Mouse (Mus musculus) cerebral cortex, adult 2 months (tissue): ENCODE results near the gene Znfx1.

Experiments used
- WGBS: fragments of 180-500 bp; shearing (Covaris S2); methylation state at CpG from one replicate; pipeline ENCODE4 v1.1.7; 2018; 5-methylcytosine and 5-hydroxymethylcytosine counted together

Znfx1 gene

DNA sequence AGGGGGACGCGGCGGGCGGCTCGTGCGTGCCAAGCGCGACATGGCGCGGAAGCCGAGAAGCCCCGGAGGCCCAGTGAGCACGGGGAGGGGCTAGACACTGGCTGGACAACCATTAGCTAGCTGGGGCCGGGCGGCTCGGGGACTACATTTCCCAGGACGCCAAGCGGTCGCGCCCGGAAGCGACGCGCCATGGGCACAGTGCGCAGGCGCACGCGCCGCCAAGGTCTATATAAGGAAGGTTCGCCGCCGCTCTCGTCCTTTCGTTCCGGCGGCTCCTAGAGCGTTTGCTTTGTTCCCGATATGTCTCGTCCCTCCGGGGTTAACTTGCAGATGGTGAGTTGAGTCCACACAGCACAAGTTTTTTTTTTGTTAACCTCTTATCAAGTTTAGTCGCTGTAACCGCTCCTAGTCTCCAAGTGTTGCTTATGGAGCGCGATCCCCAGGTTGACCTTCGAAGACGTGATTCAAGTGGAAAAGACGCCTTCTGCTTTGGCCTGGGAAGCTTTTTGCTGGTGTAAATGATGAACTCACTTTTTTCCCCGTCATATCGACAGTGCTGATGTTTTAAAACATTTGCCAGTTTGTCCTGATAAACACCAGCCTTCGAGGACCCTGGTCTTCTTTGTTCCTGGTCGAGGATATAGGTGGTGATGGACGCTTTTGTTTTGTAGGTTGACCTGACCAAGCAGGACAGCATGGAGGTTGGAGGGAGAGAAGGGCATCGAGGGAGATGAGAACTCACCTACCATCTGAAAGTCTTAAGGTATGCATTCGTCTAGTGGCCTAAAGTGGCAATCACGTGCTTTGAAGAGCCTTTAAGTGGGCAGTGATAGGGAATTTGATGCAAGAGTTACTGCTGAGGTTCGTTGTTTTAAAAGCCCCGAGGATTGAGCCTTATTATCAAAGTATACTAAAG lies at the start of gene Znfx1:
TSS of gene Znfx1 (minus strand) at position 51 of the 916 bp plus-strand sequence.
- 1% methylated on average over 57 of the region's 57 CpGs for WGBS

DNA sequence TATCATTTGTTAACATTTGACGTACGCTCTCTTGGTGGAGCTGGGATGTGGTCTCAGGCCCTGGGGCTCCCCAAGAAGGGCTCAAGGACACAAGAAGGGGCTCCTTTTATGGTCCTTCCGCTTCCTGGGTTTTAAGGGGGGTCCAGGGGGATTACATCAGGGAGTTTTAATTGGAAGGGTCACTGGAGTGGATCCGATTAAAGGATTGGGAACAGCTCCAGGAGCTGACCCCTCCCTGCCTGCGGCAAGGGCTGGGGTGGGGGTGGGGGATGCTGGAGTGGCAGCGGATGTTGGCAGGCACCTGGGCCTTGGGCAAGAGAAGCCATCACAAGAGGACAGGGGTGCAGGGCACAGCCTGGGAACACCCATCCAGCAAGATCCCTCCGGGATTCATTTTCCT lies 49.4 kb upstream of the Znfx1 start:
- 25% methylated on average over 7 of the region's 7 CpGs for WGBS

DNA sequence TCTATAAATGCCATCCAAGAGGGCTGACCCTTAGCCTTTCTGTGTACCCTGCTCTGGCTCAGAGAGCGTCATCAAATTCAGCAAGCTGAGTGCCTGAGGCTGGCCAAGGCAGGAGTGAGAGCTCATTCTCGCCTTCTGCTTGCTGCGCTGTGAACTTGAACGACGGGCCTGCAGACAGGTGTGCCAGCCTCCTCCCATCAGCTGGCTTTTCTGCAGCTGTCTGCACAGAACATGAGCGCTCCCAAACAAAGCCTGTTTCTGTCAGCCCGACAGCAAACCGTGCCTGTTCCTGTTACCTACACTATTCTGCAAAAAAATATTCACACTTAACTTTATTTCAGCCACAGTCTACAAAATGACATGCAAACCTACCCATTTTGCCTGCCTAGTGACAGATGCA lies 46.7 kb upstream of the Znfx1 start:
- 60% methylated on average over 8 of the region's 8 CpGs for WGBS

DNA sequence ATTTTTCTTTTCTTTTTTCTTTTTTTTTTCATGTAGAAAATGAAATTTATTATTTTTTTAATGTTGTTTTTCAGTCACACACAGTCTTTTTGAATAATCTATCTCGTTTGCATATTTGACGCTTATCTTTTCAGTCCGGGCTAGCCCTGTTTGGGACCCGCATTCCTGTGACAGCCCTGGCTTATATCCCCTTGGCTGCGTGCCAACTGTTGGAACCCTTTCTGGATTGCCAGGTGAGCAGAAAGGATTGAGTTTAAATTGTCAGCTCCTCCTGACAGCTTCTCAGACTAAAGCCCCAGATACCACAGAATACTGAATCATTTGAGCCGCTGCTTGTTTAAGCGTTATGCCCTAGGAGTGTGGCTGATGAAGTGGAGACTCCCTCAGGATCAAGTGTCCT lies 40.7 kb upstream of the Znfx1 start:
- WGBS: 59% methylated on average over 7 of the region's 7 CpGs

DNA sequence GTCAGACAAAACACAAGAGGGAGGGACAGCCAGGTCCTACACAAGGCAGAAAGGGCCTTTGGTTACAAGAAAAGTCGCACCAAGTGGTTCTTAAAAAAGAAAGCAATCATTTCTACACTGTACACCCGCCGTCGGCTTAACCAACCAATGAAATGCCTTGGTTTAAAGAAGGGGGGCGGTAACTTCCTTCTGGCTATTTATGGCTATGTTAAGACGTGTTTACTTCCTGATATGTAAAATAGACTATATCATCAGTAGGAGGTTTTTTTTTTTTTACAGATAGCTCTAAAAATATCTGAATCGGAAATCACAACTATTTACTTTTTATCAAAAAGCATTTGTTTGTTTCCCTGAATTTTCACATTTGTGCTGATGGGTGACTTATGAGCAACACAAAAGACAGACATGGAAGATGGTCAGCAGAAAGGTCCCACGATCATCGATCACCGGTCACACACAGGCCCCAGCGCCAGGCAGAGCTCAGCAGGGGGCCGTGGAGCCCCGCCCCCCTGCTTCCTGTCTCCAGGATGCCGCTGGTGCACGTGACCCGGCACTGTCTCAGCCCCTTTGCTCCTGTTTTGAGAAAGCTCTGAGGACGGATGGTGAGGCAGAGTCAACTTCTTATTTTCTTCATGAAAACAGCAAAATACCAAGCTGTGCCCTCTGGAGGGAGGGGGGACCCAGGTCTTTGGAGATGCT lies 39.1 kb upstream of the Znfx1 start:
- 61% methylated on average over 17 of the region's 17 CpGs for WGBS

DNA sequence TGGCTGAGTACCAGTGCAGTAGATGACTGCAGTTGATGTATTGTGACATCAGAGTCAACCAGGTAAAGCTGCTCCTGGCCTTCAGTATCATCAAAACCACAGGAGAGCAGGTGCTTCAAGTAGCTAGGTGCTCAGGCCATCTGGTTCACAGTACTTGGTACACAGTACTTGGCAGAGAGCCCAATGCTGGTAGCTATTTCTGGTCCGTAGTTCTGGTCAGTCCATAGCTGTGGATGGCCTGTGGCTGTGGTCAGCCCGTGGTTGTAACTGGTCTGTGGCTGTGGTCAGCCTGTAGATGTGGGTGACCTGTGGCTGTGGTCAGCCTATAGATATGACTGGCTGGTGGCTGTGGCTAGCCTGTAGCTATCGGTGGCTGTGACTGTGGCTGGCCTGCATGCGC lies 31.9 kb upstream of the Znfx1 start:
- WGBS: 82% methylated on average over 4 of the region's 4 CpGs

DNA sequence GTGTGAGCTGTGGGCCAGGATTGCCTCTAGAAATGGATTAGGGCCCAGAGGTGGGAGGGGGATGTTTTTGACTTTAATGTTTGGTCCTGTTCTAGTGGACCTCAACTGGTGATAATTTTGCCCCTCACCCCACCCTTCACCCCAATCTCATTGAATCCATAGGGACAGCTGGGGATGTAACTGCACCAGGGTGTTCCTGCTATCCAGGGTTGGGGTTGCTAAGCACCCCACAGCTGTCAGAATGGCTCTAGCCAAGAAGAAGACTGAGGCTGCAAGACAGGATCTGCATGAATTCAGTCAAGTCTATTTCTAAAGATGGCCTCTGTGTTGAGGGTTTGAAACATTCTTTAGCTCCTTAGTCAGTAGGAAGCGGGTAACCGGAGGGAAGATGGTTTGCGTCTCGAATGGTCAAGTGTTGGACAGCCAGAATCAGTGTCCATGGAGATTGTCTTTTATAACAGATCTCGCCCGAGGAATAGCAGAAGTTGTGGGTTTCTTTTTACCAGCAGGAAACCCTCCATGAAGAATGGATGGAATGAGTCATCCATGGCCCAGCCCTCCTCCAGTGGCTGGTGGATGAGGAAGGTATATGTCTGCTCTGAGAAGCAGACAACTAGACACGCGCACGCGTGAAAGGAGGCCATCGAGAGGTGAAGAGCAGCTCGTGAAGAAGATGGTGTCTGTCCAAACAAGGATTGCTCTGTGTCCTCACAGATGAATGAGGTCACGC lies 30.5 kb upstream of the Znfx1 start:
- 64% methylated on average over 13 of the region's 13 CpGs for WGBS

DNA sequence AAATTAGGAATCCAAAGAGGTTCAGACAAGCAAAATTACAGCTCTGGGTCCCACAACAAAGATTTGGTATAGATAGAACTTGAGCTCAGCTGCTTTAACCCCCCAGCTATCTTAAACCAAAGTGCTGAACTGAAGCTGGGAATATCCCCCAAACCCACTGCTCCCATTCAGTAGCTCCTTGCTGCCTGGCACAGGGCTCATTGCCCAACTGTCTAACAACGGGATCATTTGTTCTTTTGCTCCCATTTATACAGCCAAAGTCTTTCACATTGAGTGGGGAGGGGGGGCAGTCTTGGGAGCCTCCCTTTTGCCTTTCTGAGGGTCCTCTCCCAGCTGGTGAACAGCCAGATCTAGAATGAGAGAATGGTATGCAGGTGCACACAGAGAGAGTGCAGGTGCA lies 27.5 kb upstream of the Znfx1 start:
- 28% methylated on average over 1 of the region's 1 CpGs for WGBS

DNA sequence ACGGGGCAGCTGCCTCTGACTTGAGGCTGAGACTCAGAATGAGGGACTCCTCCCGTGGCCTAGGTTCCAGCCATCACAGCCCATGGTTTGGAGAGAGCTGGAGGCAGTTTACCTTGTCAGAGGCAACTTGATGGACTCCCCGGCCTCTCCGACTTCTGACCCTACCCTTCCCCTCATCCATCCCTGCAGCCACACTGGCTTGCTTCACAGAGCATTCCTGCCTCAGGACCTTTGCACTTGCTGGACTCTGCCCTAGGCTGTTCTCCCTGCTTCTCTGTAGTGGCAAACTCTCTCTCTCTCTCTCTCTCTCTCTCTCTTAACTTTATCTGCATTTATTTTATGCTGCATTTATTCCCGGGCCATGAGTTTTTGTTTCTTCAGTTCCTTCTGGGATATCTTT lies 24.0 kb upstream of the Znfx1 start:
- WGBS: 80% methylated on average over 5 of the region's 5 CpGs

DNA sequence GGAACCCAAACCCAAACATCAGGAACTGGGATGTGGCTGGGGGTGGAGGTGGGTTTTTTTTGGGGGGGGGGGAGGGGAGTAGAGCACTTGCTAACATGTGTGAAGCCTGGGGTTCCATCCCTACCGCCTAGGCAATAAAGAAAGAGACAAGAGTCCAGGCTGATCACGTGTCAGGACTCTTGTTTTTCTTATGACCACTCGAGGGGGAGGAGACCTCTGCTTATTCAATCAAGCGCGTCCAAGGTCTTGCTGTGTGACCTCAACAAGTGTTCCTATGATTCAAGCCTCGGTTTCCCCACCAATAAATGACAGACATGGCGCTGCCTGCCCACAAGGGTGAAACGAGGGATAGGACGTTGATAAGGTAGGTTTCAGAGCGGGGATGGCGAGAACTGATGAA lies 23.3 kb upstream of the Znfx1 start:
- 83% methylated on average over 11 of the region's 11 CpGs for WGBS

DNA sequence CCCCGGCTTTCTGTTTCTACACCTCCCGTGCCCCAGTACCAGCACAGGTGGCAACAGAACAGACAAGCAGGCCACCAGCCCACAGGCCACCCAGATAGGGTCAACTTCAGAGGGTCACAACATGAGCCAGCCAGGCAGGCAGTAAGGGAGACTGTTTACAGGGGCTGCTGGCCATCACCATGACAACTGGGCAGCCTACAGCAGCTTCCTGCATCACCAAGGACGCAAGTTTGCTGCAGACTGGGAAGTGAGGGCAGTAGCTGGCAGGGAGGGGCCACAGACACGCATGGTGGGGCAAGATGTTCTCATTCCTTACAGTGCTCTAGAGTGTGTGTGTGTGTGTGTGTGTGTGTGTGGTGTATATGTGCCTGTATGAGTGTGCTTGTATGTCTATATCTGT lies 18.8 kb upstream of the Znfx1 start:
- WGBS: 22% methylated on average over 4 of the region's 4 CpGs

DNA sequence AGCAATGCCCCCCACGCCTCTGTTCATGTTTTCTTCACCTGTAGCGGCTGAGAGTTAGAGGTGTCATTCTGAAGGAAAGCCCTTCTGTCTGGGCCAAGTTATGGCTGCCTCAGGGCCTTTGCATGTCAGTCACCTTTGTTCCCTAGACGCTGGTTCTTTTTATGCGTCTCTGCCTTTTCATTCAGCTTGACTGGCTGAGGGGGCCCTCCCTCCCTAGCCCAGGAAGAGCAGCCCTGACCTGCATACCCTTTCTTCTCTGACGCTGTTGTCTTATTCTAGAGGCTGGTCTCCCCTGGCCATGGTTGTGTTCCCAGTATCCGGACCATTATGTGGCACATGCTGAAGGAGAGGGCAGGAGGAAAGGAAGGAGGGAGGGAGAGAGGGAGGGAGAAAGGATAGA lies 18.3 kb upstream of the Znfx1 start:
- 73% methylated on average over 6 of the region's 6 CpGs for WGBS

DNA sequence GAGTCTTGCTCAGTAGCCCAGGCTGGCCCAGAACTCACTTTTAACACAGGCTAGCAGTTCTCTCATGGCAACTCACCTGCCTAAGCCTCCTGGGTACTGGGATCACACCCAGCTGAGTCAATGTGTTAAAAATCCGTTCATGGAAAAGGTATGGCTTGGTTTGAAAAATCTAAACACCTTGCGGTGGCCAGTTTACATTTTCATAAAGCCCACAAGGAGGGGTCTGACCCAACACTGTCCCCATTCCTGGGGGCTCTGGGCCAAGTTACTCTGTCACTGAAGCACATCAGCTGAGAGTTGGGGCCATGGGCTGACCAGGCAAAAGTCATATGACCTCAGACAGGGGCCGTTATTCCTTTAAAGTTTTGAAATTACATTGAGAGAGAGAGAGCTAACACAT lies 17.6 kb upstream of the Znfx1 start:
- WGBS: 73% methylated on average over 3 of the region's 3 CpGs

DNA sequence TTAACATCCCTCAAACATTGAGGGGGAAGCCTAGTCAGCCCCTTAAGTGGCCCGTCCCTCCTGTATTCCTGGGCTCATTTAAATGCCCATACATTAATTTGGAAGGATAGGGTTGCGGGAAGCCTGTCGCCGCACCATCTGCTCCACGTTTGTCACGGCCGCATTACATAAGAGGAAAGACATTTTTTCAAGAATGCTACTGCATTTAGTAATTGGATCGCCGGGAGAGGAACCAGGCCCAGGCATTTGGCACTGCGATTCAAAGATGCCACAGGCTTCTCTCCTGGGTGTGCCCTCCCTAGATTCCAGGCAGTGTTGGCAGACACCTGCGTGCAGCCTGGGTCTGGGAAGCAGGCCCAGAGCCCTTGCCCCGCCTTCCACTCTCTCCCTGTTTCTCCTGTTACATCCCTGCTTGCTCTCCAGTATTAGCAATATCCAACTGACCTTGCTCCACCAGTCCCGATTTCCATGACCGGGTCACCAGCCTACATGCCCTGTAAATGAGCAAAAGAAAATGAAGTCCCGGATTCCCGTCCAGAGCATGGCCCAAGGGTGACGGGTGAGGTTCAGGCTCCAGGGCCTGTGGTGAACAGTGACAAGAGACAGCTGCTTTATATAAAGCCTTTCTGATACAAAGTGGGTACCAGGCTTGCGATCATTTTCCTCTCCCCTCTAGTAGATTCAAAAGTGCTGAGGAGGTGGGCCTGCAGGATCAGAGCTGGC lies 16.9 kb upstream of the Znfx1 start:
- 34% methylated on average over 18 of the region's 18 CpGs for whole genome bisulfite sequencing

DNA sequence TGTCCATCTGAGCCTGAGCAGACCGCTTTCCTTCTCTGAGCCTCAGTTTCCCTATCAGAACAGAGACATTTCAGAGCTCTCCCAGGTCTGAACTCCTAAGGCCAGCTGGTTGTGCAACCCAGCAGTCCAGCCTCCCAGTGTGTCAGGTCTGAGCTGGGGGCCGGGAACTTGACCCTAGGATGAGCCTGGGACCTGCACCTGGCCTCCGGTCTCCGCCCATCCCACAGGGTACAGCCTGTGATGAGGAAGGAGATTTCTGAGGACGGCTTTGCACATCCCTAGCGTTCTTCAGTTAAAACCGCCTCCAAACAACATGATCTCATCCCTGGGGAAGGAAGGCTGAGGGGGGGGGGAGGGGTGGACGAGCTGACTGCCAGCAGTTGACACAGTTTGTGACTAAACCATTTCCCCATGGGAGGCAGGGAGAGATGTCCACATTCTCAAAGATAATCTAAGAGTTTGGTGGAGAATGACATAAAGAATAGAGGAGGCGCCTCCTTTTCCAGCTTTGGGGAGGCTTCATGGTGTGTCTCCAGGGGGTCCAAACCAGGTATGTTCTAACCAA lies 16.2 kb upstream of the Znfx1 start:
- 28% methylated on average over 9 of the region's 9 CpGs for WGBS

DNA sequence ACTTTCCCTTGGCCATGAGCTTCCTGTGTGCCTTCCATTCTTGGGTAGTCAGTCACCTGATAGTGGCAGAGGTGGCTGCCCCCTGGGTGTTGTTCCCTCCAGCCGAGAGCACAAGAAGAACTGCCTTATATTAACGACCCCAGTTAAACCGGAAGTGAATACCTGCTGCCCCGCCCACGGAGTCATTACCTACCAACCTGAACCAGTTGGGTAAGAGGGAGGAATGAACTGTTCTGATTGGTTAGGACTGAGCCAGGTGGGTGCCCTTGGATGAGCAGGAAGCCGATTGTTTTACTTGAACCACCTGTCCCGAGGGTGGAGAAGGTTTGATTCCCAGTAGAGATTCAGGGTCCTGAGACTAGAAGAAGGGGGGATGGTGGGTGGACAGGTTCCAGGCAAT lies 15.7 kb upstream of the Znfx1 start:
- 46% methylated on average over 7 of the region's 7 CpGs for WGBS

DNA sequence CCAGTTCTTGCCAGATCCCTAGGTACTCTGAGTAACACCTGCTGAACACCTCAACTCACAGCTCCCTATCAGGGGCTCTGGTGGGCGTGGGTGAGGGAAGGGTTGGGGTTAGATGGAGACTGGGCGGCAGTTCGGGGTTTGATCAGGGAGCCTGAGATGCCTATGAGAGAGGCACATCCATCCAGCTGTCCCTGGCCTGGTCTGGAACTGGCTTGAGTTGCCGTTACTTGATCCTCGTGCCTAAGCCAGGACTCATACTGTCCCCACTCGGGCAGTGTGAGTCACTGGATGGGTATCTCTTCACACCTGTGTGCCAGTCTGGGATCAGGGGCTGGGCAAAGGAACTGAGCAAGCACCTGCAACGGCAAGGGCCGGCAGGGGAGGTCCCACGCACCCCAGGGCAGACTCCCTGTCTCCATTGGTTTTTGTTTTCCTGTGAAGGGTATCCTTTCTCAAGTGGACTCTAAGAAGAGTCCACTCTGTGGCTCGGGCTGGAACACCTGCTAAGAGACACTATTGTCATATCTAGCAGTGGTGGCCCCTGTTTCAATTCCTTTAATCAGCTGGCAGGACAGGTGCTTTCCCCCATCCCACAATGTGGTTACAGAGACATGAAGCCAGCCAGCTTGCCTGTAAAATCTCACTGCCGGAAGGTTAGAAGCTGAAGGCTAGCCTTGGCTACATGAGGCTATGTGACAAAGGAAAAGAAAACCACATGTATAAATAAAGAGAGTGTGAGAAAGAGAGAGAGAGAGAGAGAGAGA lies 14.6 kb upstream of the Znfx1 start:
- 87% methylated on average over 11 of the region's 11 CpGs for WGBS

DNA sequence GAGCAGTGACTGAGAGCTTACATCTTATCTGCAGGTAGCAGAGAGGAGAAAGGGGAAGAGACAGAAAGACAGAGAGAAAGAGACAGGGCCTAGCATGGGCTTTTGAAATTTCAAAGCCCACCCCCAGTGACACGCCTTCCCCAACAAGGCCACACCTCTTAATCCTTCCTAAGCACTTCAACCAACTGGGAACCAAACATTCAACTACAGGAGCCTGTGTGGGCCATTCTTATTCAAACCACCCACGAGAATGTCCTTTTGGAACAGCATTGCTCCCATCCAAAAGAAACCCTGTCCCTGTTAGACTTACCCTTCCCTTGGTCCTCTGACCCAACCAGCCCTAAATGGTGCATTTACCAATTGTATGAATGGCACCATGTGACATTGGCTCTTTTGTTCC lies 13.9 kb upstream of the Znfx1 start:
- WGBS: 82% methylated on average over 2 of the region's 2 CpGs

DNA sequence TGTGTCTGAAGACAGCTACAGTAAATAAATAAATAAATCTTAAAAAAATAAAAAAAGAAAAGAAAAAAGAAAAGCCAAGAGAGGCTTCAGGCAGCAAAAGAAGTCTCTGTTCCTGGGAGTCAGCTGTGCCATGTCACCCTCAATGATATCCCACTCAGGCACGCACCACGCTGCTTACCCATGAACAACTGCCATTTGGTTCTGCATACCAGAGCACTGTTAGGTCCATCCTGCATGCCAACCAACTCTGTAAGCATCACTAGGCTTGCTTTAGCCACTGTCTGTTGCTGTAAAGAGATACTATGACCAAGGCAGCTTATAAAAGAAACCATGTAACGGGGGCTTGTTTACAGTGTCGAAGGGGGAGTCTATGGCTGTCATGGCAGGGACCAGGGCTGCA lies 13.5 kb upstream of the Znfx1 start:
- WGBS: 92% methylated on average over 4 of the region's 4 CpGs

DNA sequence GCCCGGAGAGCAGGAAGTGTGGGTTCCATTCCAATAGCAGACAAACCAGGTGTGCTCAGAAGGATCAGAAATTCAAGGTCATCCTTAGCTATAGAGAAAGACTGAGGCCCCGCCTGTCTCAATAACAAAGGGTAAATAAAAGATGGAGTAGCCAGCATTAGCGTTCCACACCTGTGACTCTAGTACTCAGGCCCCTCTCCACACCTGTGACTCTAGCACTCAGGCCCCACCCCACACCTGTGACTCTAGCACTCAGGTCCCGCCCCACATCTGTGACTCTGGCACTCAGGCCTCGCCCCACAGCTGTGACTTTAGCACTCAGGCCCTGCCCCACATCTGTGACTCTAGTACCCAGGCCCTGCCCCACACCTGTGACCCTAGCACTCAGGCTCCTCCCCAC lies 11.8 kb upstream of the Znfx1 start:
- WGBS: 89% methylated on average over 5 of the region's 5 CpGs
